Mouse (Mus musculus) spleen, adult 2 months (tissue): Measurements from ENCODE around the gene Cox4i2.

Experiments used
- CTCF ChIP-seq: fragments of 200-500 bp; IDR thresholded peaks from 2 replicates; pipeline ENCODE4 v1.5.1; 2011; ENCODE audit warnings: mild to moderate bottlenecking, inconsistent platforms; ENCODE audit not compliant: insufficient read depth, insufficient read length, insufficient replicate concordance; ENCODE audit errors: extremely low read depth
- POLR2A ChIP-seq: fragments of 200-500 bp; IDR thresholded peaks from 2 replicates; pipeline ENCODE4 v1.6.1; 2011; ENCODE audit warnings: low read depth, low read length, inconsistent platforms

- TF ChIP-seq POLR2A (no peak), CTCF (no peak)
These were observed 47.9 kb upstream of the Cox4i2 start for GRCm38 (mm10) chr2:152705993-152706571.
